Mouse (Mus musculus) NIH3T3 (cell line): ENCODE results near the gene Pgpep1.
A peak's percentile ranks its signal among the peaks of the same experiment; 100 is the strongest.

ENCODE experiments used
- DNase-seq: peaks from one replicate; pipeline ENCODE4 v3.0.0-alpha.2; 2012; ENCODE audit warnings: low read depth

Pgpep1 gene

DNA sequence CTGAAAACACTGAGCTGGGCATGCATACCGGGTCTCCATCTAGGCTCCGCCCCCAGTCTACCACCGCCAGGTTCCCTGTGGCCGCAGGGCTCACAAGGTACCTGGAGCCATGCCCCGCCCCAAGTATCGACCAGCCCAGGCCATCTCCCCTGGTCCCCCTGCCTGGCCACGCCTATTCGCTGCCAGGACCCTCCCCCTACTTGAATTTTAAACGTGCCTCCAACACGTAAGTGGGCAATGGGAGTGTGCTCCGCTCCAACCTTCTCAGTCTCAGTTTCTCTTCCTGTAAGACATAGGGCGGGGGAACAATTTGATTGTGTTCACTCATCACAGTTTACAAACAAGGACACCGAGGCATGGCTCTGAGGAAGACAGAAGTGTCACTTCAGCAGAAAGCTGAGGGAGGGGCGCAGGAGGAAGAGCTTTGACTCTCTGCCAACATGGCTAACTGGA lies at the start of gene Pgpep1:
Gene Pgpep1 (minus strand): TSS at position 116 of the 453 bp plus-strand sequence.
- DNase-seq, result no peak

DNA sequence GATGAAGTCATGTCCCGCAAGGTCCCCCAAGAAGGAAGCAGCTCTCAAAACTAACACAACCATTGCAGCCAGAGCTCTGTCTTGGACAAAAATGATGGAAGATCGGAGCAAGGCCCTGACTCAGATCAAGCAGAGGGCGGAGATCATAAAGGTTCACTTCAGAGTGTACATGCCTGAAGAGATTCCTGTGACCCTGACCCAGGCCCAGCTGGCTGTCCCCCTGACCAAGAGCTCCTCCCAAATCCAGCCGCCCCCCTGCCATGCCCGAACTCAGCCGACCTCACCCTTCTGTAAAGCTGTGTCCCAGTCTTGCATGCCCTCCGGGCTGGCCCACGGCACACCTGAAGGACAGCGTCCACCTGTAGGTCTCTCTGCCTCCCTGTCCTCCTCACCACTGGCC lies 49.6 kb upstream of the Pgpep1 start:
- DNase-seq, result no peak

DNA sequence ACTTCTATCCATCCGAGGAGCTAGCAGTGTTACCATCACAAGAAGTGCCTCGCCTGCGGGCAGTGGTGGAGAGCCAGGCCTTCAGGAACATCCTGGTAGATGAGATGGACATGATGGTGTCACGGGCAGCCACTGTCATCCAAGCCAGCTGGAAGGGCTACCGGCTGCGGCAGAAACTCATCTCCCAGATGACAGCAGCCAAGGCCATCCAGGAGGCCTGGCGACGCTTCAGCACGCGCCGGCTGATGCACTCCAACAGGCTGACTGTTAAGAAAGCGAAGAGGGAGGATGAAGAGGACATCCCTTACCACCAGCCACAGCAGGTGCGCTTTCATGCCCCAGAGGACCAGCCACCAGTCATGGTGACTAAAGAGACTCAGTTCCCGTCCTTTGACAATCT lies 48.1 kb upstream of the Pgpep1 start:
- DNase-seq, result no peak

DNA sequence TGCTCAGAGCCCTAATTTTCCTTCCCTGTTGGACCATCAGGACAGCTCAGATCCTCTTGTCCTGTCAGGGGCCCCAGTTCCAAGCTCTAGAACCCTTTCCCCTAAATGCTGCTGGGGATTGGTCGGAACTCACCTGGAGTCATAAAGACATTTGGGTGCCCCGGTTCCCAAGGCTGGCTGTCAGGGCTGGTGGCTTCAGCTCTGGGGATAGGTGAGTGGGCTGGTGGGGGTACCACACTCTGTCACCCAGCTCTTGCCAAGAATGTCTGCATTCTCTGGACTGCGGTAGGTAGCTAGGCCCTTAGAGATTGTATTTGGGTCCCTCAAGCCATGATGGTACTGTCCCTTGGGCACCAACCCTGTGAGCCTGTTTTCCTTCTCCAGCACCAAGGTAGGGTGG lies 43.1 kb upstream of the Pgpep1 start, which contains the start of gene Iqcn:
Gene Iqcn (plus strand): TSS at position 171 of the 400 bp plus-strand sequence.
- DNase-seq, result no peak

DNA sequence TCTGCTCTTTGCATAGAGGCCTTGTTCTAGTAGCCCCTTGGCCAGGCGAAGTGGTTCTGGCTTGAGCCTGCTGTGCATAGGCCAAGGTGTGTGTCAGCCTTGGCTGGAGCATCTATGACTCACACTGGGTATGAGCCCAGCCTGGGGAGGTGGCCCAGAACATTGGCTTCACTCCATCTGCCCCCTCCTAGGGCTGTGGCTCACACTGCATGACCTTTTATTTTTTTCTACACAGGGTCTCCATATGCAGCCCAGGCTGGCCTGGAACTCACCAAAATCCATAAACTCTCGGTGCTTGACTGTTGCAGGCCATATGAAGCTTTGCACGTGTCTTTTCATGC lies 42.6 kb upstream of the Pgpep1 start:
- peak; percentile 98 for DNase-seq

DNA sequence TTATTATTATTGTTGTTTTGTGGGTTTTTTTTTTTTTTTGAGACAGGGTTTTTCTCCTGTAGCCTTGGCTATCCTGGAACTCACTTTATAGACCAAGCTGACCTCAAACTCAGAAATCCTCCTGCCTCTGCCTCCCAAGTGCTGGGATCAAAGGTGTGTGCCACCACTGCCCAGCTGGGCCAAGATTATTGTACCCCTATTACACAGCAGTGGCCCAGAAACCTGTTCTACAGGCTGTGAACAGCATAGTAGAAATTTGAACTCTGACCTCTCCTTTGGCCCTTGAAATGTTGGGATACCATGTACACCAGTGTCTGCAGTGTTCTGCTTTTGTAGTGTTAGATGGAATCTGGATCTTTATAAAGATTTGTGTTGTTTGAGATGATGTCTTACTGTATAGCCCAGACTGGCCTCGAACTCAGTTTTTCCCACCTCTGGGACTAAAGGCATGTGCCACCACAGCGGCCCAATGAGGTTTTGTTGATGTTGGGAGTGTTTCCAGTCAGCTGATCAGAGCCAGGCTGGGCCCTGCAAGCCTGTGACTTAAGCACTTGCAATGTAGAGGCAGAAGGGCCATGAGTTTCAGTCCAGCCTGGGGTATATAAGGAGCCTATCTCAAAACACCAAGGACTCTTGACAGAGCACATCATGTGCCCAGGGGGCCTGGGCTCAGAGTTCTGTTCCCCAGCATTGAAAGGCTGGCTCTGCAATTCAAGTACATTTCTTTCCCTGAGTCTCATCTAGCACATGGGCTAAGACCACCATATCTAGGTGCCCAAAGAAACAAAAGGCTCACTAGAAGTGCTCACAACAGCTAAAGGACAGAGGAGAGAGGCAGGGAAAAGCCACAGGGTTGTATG lies 42.0 kb upstream of the Pgpep1 start:
- peak; percentile 77 for DNase-seq

DNA sequence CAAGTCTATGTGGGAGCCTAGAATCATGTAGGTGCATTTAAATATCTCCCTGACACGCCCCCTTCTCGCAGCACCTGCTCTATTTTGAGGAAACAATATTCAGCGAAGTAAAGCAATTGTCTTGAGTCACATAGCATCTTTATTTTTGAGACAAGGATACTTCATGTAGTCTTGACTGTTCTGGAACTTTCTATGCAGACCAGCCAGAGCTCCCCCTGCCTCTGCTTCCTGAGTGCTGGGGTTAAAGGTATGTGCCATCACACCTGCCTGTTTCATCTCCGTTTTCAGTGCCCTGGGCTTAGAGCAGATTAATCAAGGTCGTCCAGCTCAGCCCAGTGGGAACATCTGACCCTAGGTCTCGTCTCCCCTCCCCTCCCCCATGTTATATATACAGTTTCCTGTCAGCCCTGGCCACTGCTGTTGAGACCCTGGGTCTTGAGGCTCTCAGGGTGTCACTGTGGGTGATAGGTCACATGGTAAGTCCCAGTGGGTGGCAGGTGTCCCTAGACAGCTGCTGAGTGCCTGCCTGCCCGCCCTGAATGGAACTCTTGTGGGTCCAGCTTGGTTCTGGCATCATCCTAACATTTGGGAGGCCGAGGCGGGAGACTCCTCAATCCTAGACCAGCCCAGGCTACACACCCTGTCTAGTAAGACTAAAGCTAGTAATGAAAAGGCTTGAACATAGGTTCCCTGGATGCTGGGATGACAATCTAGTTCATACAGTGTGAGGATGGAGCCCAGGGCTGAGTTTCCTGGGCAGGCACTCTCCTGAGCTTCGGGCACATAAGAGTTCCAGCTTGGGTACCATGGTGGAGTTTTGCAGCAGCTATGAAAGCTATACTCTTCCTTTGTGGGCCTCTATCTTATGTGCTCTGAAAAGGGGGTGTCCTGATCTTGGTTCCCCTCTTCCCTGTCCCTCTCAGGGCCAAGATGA lies 41.1 kb upstream of the Pgpep1 start:
- no peak for DNase-seq

DNA sequence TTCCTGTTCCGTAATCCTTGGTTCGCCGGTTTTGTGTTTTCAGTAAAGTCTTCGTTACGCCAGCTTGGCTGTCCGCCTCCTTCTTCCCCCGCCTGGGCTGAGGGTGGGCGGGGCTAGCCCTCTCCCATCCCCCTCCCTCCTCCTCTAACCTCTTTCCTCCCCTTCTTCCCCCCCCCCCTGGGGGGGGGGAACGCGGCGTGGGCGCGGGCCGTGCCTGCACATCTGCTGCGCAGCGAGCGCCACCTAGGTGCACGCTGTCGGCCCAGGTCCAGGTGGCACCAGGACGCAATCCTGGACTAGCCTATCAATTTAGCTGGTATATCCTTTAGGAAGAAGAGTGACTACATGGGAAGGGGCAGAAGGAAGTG lies 40.4 kb upstream of the Pgpep1 start:
- peak; percentile 97 for DNase-seq

DNA sequence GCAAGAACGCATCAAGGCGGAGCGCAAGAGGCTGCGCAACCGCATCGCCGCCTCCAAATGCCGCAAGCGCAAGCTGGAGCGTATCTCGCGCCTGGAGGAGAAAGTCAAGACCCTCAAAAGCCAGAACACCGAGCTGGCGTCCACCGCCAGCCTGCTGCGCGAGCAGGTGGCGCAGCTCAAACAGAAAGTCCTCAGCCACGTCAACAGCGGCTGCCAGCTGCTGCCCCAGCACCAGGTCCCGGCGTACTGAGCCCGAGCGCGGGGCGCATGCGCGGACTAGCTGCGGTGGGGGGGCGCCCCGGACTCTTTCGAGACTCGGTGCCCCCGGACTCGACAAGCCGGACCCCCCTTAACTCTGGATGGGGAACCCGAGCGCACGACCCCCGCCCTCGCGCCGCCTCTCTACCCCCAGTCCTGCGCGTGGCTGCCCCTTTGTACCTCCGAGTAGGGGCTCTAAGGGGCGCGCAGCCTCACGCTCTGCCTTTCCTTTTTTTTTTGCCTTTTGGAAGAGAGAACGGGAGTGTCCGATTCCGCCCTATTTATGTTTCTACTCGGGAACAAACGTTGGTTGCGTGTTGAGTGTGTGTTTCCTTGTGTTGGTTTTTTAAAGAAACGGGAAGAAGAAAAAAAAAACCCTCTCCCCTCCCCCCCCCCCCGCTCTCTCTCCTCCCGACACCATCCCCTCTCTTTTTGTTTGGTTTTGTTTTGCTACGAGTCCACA lies 39.8 kb upstream of the Pgpep1 start:
- peak; percentile 82 for DNase-seq

DNA sequence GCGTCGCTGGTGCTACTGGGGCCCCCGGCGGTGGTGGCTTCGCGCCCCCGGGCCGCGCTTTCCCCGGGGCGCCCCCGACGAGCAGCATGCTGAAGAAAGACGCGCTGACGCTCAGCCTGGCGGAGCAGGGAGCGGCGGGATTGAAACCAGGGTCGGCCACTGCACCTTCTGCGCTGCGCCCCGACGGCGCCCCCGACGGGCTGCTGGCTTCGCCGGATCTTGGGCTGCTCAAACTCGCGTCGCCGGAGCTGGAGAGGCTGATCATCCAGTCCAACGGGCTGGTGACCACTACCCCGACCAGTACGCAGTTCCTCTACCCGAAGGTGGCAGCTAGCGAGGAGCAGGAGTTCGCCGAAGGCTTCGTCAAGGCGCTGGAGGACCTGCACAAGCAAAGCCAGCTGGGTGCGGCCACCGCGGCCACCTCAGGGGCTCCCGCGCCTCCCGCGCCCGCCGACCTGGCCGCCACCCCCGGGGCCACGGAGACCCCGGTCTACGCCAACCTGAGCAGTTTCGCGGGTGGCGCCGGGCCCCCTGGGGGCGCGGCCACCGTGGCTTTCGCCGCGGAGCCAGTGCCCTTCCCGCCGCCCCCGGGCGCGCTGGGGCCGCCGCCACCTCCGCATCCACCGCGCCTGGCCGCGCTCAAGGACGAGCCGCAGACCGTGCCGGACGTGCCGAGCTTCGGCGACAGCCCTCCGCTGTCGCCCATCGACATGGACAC lies 39.1 kb upstream of the Pgpep1 start:
- DNase-seq, result no peak

DNA sequence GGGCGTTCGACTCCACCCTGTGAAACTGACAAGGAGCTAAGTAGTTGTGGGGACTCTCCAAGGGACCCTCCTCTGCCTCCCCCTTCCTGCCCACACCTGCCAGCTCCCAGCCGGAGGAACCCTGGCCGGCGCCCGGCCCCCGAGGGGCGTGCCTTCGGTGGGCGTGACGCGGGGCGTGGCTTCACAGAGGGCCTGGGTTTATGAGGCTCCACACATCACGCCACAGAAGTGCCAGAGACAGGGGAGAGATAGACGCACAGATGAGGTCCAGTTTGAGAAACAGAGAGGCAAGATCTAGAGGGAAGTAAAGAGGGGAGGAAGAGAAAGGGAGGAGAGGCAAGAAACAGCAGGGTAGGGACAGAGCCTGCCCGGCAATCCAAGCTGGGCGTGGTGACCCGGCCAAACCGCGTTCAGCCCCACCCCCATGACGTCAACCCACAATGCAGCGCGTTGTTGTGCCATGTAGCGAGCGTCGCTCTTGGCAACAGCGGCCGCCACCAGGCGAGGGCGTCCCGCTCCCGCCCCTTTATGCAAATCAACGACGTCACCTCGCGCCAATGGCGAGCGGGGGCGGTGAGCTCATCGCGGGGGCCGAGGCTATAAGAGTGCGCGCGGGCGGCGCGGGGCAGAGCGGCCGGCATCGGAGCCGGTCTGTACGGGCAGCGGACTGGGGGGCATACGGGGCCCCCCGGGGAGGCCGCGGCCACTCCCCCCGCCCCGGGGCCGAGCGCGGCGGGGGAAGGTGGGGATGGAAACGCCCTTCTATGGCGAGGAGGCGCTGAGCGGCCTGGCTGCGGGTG lies 38.3 kb upstream of the Pgpep1 start, which contains the start of gene Jund:
Gene Jund (plus strand): TSS at position 640 of the 800 bp plus-strand sequence.
- DNase-seq, result peak; percentile 100

DNA sequence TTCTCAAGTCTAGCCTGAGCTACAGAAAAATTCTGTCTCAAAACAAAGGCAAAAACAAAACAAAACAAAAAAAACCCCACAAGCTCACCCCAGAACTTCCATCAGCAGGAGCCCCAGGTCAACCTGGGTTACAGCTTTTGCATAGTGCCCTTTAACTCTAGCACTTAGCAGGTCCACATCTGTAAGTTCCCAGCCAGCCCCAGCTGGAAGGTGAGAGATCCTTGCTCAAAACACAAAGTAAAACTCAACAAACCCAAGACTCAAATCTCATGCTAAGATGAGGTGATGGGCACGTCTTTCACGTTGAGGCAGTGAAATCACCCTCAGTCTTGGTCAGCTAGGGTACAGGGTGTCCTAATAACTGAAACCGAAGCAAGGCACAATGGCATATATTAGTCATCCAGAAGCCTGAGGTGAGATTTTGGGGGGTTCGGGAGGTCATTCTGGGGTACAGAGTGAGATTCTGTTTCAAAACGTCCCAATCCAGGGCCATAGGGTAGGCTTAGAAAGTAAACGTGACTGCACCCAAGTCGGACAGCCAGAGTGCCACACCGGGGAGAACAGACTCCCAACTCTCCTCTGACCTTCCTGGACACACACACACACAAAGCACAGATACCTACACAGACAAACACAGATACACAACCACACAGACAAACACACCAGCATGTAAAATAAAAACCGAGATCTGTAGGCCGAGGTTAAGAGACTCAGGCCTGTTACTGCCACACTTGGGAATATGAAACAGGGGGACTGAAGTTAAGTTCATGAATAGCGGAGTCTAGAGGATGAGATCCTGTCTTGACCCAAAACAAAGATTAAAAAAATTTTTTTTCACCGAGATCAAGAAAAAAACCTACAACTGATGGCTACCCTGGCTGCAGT lies 37.4 kb upstream of the Pgpep1 start:
- no peak for DNase-seq

DNA sequence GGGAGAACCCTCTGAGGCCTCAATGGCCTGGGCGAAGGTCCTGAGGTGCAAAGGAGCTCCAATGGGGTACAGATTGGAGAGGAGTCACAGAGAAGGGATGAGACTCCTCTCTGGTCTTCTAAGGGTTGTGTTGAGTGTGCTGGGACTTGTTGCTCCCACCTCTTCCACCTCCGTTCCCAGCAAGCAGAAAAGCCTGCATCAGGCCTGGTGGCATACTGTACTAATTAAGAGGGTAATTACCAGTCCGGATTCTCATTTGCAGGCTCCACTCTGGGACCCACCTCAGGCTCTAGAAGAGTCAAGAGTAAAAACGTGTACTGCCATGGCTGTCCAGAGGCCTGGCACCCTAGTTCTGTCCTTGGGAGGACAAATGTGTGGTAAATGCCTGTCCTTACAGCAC lies 36.8 kb upstream of the Pgpep1 start:
- DNase-seq, result no peak

DNA sequence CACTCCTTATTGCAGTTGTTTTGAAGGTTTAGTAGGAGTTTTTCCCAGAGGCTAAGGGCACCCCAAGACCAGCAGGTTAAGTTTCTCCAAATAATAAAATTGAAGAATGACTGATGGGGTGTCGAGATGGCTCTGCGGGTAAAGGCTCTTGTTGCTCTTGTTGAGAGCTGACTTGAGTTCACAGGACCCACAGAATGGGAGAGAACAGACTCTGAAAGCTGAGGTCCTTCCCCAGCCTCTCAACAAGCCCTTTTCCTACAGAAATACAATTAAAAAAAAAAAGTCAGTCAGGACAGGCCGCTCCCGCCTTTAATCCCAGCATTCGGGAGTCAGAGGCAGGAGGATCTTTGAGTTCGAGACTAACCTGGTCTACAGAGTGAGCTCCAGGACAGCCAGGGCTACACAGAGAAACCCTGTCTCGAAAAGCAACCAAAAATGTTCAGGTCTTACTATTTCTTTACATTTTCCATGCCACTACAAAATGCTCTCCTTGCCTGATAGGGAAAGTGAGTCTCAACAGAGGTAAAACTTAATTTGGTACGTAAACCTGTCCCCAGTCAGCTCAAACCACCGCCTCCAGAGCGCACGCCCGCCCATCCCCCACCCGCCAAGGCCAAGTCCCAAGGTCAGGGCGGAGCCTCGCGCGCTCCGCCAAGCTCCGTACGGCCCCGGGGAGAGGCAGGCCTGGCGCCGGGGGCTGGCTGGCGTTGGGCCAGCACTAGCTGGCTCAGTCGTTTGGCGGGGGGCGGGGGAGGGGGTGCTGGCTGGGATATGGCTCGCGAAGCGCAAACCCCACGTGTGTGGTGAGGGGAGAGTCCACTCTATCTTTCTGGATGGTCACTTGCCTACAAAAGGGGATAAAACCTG lies 36.1 kb upstream of the Pgpep1 start:
- DNase-seq, result peak; percentile 52

DNA sequence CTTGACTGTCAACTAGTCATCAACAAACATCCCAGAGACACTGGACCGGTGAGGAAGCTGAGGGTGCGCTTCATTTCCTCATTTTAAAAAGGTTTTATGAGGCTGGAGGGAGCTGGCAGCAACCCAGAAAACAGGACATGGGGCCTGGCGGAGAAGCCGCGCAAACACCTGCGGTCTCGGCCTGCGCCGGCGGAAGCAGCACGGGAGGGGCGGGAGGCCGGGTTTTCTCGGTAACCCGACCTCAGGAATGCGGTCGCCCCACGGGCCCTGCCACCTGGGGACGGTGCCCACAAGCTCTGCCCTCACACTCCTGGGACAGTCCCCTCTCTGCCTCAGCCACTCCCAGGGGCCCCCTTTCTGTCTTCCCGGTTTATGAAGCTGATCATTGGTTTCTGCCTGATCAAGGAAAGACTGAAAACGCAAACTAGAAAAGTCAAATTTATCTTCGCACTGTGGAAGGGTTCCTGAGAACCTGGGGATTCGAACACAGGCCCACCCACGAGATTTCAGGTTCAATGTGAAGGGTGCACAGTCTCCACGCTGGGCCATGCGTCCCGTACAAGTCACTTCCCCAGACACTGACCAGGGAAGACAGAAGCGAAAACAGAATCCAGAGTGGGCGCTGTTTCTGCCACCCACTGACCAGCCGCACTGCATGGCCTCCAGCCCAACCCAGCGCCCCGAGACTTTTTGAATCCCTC lies 35.3 kb upstream of the Pgpep1 start:
- DNase-seq, result no peak

DNA sequence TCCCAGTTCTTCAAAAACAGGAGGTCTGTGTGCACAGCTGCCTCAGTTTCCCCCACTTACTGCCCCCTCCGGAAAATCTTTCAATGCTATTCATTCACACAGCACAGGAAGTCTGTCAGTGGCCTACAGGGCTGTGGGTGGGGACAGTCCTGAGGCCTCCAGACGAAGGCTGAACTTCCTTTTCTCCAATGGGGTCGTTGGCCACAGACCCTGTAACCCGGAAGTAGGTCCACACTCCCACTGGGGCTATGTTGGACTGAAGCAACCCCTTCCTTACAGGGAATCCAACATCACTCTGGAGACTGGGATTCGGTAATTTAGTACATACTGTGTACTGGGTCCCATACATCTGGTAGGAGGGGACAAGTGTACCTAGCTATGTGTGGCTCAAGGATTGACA lies 33.4 kb upstream of the Pgpep1 start:
- no peak for DNase-seq

DNA sequence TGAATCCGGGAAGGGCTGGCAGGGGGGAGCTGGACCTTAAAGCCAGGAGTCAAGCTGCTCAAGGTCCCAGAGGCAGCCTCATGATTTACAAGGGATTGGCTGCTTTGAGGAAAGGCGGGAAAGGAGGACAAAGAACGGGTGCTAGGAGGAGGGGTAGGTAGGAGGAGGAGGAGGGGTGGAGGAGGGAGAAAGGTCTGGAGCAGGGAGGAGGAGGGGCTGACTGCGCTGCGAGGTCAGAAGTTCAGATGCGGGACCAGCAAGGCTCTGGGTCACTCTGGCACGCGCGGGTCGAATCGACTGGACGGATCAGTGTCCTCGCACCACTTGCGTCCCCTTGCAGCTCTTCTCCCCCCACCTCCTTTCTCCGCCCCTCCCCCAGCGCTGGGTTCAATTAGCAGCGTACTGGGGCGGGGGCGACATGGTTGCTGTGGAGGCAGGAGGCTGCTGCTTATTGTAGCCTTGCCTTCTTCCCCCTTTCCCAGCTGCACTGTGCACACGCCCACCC lies 31.6 kb upstream of the Pgpep1 start:
- DNase-seq, result no peak

DNA sequence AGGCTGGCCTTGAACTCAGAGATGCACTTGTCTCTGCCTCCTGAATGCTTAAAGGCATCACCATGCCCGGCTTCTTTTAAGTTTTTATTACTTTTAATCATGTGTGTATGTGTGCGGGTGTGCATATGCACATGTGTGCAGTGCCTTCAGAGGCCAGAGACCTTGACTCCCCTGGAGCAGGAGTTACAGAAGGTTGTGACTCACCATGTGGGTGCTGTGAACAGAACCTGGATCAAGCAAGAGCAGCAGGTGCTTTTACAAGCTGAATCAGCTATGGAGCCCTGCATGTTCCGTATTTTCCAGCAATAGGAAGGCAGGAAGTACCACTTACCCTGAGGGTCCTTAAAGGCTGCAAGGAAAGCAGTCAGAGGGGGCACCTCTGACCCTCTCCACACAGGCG lies 31.0 kb upstream of the Pgpep1 start:
- DNase-seq, result no peak
